Mouse (Mus musculus) hematopoietic stem cell, adult 5-6 weeks (primary cell): ENCODE data around the gene Sgsm2. TPM values are rescaled to one million over a fixed set of nuclear protein-coding genes. Genes with fewer than 3 reads are reported as not detected.

Experiments used
- ATAC-seq, 2 experiments: fragments of 125-278 bp in 1 of 2; replicated peaks in 1 of 2; 2 replicates each; pipeline ENCODE4 v1.8.0; 2016 to 2017; ENCODE audit warnings: inconsistent platforms in 2 of 2, mild to moderate bottlenecking in 2 of 2, moderate number of reproducible peaks in 2 of 2, low read depth in 1 of 2, moderate TSS enrichment in 1 of 2; ENCODE audit not compliant: low FRiP score in 2 of 2, poor library complexity in 2 of 2, severe bottlenecking in 2 of 2, insufficient read depth in 1 of 2, low TSS enrichment in 1 of 2
- total RNA-seq: library from RNA; stranded (forward); fragments of 172-1452, 232-1000 nt; gene quantifications from 2 replicates; pipeline ENCODE4 v1.2.3, GENCODE M21; 2017

Gene Sgsm2
- total RNA-seq, 1 experiment from 2014 or later, result 5.6 TPM

DNA sequence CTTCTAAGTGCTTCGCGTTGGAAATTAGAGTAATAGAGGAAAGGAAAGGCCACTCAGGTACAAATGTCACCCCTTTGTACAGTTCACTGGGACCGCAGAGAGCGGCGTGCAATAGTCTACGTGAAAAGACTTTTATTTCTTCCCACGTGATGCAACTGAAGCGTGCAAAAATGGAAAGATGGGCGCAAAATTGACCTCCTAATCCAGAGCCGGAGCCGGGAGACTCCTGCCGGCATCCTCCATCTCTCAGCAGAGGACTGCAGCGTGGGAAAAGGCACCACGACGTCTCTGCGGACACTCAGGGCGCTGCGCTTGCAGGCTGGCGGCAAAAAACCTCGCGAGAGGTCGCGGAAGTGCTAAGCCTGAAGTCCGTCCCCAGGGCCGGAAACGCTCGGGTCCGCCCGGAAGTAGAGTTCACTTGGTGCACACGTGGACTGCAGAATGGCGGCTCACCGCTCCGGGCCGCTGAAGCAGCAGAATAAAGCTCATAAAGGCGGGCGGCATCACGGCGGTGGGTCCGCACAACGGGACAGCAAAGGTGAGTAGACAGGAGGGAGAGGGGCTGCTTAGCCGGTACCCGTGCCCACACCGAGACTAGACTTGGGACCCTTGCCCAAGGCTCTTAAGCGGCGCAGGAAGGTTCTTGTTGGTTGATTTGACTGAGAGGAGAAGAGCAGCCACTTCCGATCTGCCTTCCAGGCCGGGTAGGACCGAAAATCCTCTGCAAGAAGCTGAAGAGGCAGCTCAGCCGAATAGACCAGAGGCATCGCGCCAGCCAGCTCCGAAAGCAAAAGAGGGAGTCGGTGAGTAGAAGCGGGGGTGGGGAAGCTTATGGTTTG, 1.0 kb upstream of the Sgsm2 start, which contains the start of gene Tsr1:
Gene Tsr1, plus strand, starts transcription at position 394 of the 839 bp plus-strand sequence.
- peak; percentile 89 to 92 for ATAC-seq

DNA sequence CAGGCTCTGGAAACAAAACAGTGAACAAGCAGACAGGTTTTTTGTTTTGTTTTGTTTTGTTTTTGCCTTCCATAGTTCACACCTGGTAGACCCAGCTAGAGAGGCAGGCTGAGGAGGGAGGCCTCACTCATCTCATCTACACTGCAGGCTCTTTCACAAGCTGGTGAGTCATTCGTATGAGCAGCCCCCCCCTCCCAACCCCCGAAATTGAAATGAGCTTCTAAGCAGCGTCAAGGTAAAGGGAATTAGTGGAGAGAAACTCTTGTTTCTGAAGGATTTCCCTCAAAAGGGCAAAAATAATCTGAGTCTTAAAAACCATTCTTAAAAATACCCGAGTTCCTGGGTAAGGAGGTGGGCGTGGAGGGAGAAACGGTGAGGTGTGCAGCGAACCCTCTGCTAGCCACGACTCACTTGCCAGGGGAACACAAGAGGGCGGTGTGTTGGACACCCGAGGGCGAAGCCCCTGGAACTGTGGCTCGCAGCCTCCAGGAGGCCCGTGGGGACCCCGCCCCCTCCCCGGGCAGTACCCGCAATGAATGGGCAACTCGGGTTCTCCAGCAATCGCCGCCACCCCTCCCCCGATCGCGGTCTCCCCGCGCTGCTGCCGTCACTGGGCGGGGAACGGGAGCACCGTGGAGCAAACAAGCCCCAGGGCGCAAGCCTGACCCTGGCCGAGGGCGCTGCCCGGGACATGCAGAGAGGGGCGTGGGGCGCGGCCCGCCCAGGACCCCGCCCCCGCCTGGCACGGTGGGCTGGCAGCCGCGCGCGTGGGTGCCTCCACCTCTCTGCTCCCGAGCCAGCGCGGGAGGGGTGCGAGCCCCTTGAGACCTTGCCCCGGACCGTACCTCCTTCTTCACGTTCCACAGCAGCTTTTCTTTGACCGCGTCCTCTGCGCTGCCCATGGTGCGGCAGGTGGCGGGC, 620 bp downstream of the Sgsm2 start:
- peak; percentile 35 to 58 for ATAC-seq

DNA sequence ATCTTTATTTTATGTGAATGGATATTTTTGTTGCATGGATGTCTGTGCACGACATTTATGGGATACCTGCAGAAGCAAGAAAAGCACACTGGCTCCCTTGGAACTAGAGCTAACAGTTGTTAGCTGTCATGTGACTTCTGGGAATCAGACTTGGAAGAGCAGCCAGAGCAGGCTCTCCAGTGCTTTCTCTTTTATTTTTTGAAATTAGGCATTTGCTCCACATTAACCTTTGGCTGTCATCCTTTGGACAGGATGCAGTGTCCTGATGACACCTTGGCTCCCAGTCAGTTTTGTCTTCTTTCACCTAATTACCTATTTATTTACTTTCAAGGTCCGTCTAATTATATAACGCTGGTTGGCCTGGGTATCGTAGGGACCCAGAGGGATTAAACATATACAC, 2.2 kb downstream of the Sgsm2 start:
- no peak for ATAC-seq

DNA sequence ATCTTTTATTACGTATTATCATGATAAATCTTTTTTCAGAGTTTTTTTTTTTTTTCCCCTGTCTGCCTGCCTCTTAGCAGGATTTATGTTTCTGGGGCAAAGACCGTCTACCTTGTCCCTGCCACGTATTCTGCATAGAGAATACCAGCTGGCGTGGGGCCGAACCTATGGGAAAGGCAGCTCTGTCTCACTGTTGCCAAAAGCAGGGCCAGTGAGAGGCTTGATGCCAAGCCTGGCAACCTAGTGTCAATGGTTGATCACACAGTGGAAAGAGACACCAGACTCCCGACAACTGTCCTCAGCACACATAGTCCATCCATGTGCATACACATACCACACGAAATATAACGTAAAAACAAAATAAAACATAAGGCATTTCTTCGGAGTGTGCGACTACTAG, 13.8 kb downstream of the Sgsm2 start:
- no peak for ATAC-seq

DNA sequence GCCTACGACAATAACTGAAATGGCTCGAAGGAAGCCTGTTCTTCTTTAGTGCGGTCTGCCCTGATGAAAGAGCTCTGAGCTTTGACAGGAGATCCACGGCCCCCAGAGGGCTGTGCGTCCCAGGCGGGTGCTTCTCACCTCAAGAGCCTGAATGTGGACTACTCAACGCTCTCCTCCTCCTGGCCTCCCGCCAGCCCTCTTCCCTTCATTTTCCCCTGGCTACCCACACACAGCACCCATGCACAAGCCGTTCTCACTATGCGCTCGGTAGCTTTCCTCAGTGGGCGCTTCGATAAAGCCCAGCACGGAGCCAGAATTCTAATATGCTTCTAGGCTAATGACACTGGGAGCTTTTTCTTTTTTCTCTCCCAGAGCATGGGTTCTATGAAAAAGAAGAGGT, 14.9 kb downstream of the Sgsm2 start:
- no peak for ATAC-seq

DNA sequence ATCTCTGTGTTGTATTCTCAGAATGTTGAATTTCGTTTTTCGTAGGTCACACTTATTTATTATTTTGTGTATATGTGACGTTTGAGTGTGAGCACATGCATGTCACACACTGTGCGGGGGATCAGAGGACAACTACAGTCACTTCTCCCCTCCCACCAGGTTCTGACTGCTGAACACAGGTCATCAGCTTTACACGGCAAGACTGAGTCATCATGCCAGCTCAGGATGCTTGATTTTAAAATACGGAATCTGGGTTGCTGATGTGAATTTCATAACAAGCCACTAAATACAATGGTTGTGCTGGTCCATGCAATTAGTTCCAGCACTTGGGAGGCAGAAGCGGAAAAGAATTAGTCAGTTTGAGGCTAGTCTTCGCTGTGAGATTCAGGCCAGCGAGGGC, 15.9 kb downstream of the Sgsm2 start:
- ATAC-seq, result no peak

DNA sequence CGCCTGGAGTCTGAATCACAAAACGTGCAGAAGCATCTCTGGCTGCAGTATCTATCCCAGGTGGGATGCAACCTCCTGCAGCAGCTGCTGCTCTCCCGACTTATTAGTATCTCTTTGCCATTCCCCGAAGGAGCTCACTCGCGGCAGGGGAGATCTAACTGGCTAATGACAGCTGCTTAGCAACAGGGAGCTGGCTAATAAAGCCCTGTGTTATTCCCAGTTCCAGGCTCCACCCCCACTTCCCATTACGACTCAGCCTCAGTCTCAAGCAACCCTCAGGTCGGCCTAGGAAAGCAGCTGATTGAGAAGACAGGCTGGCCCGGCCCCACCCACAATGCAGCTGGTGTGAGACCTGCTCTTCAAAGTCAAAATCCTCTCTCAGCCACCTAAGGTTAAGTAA, 20.1 kb downstream of the Sgsm2 start:
- ATAC-seq, result no peak

DNA sequence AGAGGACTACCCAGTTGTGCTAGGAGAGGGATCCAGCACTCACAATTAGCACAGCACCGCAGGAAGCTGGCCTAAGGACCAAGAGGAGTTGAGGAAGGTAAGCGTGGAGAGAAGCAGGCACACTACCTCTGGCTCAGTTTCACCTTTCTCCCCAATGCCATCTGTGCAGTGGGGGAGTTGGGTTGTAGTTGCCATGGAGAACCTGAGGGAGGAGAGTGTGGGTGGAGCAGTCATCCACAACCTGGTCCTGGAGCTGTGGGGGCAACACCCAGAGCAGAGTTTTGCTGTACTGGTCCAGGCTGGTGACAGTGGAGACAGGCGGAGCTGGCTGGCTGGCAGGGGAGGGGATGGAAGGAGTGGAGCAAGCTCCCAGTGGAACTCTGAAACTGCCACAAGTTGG, 22.2 kb downstream of the Sgsm2 start:
- ATAC-seq, result no peak

DNA sequence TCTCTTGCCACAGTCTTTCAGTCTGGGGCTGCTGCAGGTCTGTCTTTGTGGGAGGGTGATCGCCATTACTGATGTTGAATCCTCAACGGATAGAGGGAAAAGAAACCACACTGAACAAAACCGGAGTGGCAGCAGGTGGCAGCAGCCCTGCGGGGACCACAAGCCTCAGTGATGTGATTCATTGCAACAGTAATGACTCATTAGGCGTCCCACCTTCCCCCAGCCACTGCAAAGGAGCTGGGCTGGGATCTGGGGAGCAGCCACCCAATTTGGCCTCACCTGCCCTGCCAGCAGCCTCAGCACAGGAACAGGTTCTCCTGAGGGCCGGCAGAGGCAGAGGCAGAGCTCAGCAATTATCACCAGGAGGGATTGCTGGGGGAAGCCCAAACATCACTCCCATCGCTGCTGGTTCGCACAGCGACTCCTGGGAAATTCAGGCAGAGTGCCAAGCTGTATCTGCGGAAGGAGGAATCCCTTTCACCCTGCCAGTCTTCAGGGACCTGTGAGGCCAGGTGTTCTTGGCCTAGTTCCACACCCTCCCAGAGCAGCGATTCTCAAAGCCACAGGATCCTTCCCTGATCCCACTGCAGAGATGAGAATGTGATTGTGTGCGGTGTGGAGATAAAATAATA, 25.8 kb downstream of the Sgsm2 start:
- no peak for ATAC-seq

DNA sequence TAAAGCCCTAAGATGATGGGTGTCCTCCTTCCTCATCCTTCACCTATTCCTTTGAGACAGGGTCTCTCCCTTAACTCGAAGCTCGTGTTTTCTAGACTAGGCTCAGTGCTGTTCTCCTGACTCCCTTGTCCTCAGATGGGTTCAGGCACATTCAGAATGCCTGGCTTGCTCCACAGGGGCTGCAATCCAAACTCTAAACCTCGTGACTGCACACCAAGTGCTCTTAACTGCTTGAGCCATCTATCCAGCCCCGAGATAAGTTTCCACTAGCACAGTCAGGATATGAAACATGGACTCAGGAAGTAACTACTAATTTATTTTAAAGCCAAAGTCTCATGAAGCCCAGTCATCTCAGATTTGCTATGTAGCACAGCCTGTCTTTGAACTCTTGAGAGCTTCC, 26.3 kb downstream of the Sgsm2 start:
- no peak for ATAC-seq

DNA sequence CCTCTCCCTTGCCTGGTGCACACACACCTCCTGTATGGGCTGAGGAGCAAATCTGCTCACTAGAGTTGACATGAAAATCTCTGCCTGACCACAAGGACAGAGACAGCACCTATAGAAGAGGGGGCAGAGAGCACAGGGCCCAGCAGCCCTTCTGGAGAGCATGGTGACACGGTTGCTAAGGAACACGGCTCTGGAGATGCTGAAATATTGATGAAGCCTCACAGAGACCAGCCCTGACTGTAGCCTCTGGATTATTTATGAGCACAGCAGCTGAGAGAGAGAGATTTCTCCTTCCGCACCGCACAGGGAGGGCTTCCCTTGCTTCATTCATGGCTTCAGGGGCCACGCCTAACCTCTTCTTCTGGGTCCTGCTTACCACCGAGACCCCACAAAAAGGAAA, 27.3 kb downstream of the Sgsm2 start:
- no peak for ATAC-seq

DNA sequence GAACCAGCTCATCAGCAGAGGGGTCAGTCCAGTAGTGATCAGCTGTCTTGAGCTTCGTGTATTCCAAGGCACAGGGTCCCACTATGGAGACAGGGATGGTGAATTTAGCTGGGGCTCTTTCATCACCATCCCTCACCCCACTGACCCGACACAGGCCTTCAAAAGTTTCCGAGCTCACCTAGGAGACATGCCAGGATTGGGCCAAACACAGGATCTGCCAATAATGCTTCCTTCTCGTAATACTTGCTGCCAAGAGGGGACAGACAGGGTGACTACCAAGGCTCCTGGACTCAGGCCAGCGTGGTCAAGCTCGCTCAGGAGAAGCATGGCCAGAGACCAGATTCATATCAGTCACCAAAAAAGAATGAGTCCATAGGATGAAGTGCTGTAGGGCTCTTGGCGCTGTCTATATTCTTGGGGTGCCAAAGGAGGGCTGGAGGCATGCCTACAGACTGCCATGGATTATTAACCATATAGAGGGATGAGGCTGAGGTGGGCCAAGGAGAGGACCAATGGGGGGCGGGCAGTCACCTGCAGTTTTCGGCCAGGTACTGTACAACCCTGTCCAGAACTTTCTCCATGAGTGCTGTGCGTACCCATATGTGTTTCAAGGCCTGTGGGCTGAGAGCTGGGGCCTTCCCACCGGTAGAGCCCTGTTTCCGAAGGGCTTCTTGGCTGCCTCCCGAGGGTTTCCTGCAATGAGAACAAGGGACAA, 28.7 kb downstream of the Sgsm2 start:
- ATAC-seq, result no peak

DNA sequence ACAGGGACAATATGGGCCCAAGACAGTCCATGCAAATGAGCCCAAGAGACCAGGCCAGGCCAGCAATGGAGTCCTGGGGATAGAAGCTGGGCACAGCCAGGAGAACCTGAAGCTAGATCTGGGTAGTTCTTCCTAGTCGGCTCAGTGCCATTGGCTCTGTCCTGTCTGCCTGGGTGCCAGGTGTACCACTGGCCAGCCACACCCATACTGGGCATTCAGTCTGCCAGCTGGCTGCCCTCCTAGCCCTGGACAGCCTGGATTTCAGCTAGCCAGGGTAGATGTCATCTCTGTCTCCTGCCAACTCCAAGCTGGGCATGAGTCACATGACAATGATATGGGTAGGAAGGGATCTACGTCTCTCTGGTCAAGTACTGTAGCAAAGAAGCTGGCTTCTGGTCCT, 29.7 kb downstream of the Sgsm2 start:
- ATAC-seq, result no peak

DNA sequence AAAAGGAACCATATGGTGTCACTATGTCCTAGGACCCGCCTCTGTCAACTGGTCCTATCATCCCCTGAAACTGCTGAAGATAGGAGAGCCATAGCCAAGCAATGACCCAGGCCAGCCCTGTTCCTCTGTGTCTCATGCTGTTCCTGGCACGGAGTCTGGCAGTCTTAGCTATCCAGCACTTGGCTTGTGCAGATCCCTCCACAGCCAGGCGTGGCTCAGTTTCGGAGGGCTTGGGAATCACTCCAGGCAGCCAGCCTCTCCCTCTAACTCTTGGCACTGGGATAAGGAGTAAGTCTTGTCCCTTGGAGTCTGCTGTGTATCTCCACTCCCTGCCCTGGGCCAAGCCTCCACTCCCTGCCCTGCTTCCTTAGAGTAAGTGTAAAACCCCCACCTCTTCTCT, 30.2 kb downstream of the Sgsm2 start:
- ATAC-seq, result no peak

DNA sequence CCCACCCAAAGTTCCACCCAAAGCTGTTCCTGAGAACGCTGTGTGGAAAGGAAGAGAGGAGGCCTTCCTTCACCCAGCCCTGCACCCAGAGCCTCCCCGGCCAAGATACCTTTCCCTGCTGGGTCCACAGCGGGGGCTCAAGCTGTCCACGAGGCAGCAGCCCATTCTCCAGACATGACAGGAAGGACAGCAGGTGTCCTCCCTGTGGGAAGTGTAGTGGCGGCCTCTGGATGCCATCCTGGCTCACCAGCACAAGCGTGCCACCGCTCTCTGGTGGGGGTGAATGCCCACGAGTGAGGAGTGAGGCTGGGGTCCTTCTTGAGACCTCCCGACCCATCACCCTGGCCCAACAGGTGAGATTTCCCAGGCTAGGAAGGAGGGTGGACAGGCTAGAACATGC, 31.6 kb downstream of the Sgsm2 start:
- no peak for ATAC-seq

DNA sequence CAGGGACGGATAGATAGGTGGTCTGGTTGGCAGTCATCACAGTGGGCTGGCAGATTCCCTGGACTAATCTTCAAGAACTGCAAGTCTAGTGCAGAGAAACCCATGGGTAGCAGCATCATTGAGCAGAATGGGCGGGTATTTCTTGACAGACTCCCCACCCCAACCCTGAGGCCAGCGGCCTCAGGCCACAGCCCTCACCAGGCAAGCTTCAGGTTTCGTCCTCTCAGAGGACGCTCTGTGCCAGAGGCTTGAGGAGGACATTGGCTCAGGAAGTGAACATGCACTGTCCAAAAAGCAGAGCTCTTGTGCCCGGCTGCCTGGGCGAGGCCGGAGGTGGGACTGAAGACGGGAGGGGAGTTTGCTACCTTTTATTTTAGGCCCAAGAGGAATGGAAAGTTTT, 32.4 kb downstream of the Sgsm2 start:
- ATAC-seq, result no peak

DNA sequence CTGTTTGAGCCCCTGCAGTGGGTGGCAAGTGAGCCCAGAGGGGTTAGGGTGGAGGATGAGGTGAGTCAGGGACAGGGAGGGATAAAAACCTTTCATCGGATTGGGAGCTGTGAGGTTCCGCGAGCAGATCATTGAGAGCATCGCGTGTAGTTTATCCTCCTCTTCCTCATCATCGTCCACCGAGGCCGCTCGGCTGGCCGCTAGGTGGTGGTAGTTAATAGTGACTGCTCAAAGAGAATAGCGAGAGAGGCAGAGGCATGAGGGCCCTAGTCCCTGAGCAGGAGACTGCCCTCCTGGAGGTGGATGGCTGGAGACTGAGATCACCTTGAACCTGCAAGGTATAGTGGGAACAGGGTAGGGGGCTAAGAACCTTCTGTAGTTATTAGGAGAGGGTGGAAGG, 33.4 kb downstream of the Sgsm2 start:
- ATAC-seq, result no peak
